Mouse (Mus musculus): ENCODE data around the gene Gpr183. TPM values are rescaled to one million over a fixed set of nuclear protein-coding genes. Genes with fewer than 3 reads are reported as not detected.

Gpr183 gene
- total RNA-seq (2023), result 10 to 100 TPM in 1 of 2 experiments, 1 to 10 TPM in 1; 8.7 to 12.4 TPM

DNA sequence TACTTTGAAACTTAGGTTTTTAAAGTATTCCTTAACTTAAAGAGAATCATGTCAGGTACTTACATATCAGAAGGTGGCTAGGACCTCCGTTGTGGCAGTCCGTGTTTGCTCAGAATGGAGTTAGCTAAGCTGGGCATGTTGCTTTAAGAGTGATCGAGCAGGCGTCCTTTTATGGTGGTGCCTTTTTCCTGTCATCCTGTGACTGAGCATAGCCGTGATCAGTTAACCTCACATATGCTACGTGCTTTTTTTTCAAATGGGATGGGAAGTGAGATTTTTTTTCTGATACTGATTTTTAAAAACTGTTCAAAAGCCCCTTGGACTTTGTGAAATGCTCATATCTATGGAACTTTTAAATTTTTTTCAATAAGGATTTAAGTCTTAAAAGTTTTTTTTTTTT, at the start of gene Gpr183:
Gene Gpr183, minus strand, starts transcription at position 206 of the 400 bp plus-strand sequence.

DNA sequence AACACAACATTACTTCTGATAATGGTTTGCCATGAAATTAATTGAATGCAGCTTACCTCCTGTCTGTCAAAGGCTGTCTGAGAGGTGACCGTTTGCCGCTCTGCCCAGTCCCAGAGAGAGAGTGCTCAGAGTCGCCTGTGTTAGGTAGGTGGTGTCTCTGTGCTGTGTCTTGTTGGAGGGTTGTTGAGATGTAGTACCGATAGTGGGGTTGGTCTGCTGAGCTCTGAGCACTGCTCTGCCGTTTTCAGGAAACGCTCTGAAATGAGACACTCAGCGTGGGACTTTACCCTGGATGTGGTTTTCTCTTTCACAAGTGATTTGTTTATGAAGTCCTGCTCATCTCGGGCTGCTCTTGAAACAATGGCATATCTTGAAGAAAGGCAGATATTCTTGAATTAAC, 49.4 kb downstream of the Gpr183 start, which contains the start of gene Gpr18:
Gene Gpr18, minus strand, starts transcription at position 161 of the 400 bp plus-strand sequence.

Other genes with a start within 250 kb of the Gpr183 start
- 1 to 10 TPM; 2.1 to 4.5 TPM for gene Dock9, start 167.4 kb downstream of the Gpr183 start, total RNA-seq (2023)
- gene Ubac2, start 86.6 kb downstream of the Gpr183 start, total RNA-seq (2023), result 10 to 100 TPM; 21.7 to 29.8 TPM
- 1 to 10 TPM; 3.4 to 5.3 TPM for gene Gpr18, start 49.4 kb downstream of the Gpr183 start, total RNA-seq (2023)
- gene Timm8a2, start 69.5 kb upstream of the Gpr183 start, total RNA-seq (2023), result not detected
- 10 to 100 TPM; 56.6 to 64.2 TPM for gene Tm9sf2, start 141.8 kb upstream of the Gpr183 start, total RNA-seq (2023)
- 1 to 10 TPM; 2.9 to 3.6 TPM for gene Clybl, start 216.5 kb upstream of the Gpr183 start, total RNA-seq (2023)

All from neutrophil, adult 59 days (primary cell).